Mouse (Mus musculus) hindbrain, embryonic 16.5 days (tissue): ENCODE data around the gene Lta. TPM values are rescaled to one million over a fixed set of nuclear protein-coding genes. Genes with fewer than 3 reads are reported as not detected.

Experiments
- microRNA-seq: library from miRNA; unstranded; fragments of <30 nt; microRNA quantifications from one replicate; pipeline ENCODE4, GENCODE M21; 2017
- polyA plus RNA-seq: library from polyadenylated mRNA; unstranded; fragments of >200 nt; fragmentation: Nextera tagmentation; extraction: Ambion mirVana; gene quantifications from 2 replicates; pipeline ENCODE4 v1.2.1, GENCODE M21; 2015

Lta gene
- polyA plus RNA-seq, 1 experiment from 2014 or later, result 0.80 TPM

Small RNAs within 50 kb of the gene (microRNA-seq; reads per million reads assigned to microRNA genes)
- not detected for gene Mir6973a
- not detected for gene Mir6974
- 0.83 reads per million for gene Mir6975
- not detected for gene Mir8094

Other genes with a start within 250 kb of the Lta start
- gene Hspa1b, start 246.1 kb downstream of the Lta start, polyA plus RNA-seq, result 0.45 and 0.74 TPM in 2 replicates
- not detected in 2 replicates for gene Gm20481, start 235.4 kb downstream of the Lta start, polyA plus RNA-seq
- 15.3 and 18.1 TPM in 2 replicates for gene Hspa1a, start 233.2 kb downstream of the Lta start, polyA plus RNA-seq
- 1.4 and 1.6 TPM in 2 replicates for gene Hspa1l, start 232.6 kb downstream of the Lta start, polyA plus RNA-seq
- gene Lsm2, start 223.5 kb downstream of the Lta start, polyA plus RNA-seq, result 106 and 113 TPM in 2 replicates
- gene Vars, start 204.4 kb downstream of the Lta start, polyA plus RNA-seq, result 50.7 and 61.7 TPM in 2 replicates
- gene Vwa7, start 188.8 kb downstream of the Lta start, polyA plus RNA-seq, result 0.08 and 0.19 TPM in 2 replicates
- 1.7 TPM in 2 replicates for gene Sapcd1, start 177.3 kb downstream of the Lta start, polyA plus RNA-seq
- gene Msh5, start 158.6 kb downstream of the Lta start, polyA plus RNA-seq, result 1.8 and 2.5 TPM in 2 replicates
- gene Clic1, start 155.4 kb downstream of the Lta start, polyA plus RNA-seq, result 85.2 and 88.5 TPM in 2 replicates
- gene Ddah2, start 146.3 kb downstream of the Lta start, polyA plus RNA-seq, result 338 and 363 TPM in 2 replicates
- not detected in 2 replicates for gene Ly6g6c, start 140.0 kb downstream of the Lta start, polyA plus RNA-seq
- 0.13 and 0.21 TPM in 2 replicates for gene Mpig6b, start 139.2 kb downstream of the Lta start, polyA plus RNA-seq
- 0.16 and 0.34 TPM in 2 replicates for gene Ly6g6e, start 128.4 kb downstream of the Lta start, polyA plus RNA-seq
- gene Ly6g6d, start 127.3 kb downstream of the Lta start, polyA plus RNA-seq, result 0.68 and 1.0 TPM in 2 replicates
- 0.22 TPM in 1 of 2 replicates, not detected in the other for gene Ly6g6f, start 119.7 kb downstream of the Lta start, polyA plus RNA-seq
- gene Abhd16a, start 116.1 kb downstream of the Lta start, polyA plus RNA-seq, result 113 and 115 TPM in 2 replicates
- not detected in 2 replicates for gene Ly6g5c, start 97.1 kb downstream of the Lta start, polyA plus RNA-seq
- gene Ly6g5b, start 89.9 kb downstream of the Lta start, polyA plus RNA-seq, result 0.93 and 1.5 TPM in 2 replicates
- gene Gpank1, start 83.9 kb downstream of the Lta start, polyA plus RNA-seq, result 20.7 and 23.7 TPM in 2 replicates
- gene Csnk2b, start 83.3 kb downstream of the Lta start, polyA plus RNA-seq, result 319 and 346 TPM in 2 replicates
- gene D17H6S53E, start 79.0 kb downstream of the Lta start, polyA plus RNA-seq, result 8.9 TPM in 2 replicates
- not detected in 2 replicates for gene Apom, start 73.3 kb downstream of the Lta start, polyA plus RNA-seq
- gene Bag6, start 70.2 kb downstream of the Lta start, polyA plus RNA-seq, result 50.9 and 65.2 TPM in 2 replicates
- 138 and 153 TPM in 2 replicates for gene Prrc2a, start 40.5 kb downstream of the Lta start, polyA plus RNA-seq
- gene Aif1, start 29.3 kb downstream of the Lta start, polyA plus RNA-seq, result 5.6 and 10.1 TPM in 2 replicates
- 4.8 and 7.3 TPM in 2 replicates for gene Lst1, start 16.9 kb downstream of the Lta start, polyA plus RNA-seq
- gene Ltb, start 10.9 kb downstream of the Lta start, polyA plus RNA-seq, result 1.1 and 1.2 TPM in 2 replicates
- not detected in 2 replicates for gene Tnf, start 3.3 kb downstream of the Lta start, polyA plus RNA-seq
- 0.34 and 0.45 TPM in 2 replicates for gene Gm16181, start 15.5 kb upstream of the Lta start, polyA plus RNA-seq
- 140 and 151 TPM in 2 replicates for gene Atp6v1g2, start 28.3 kb upstream of the Lta start, polyA plus RNA-seq
- gene Nfkbil1, start 30.4 kb upstream of the Lta start, polyA plus RNA-seq, result 9.8 and 10.1 TPM in 2 replicates
- 331 and 355 TPM in 2 replicates for gene Ddx39b, start 36.4 kb upstream of the Lta start, polyA plus RNA-seq
- gene H2-D1, start 57.4 kb upstream of the Lta start, polyA plus RNA-seq, result 125 and 134 TPM in 2 replicates
- gene H2-Q1, start 115.1 kb upstream of the Lta start, polyA plus RNA-seq, result 0.64 and 0.67 TPM in 2 replicates
- 3.7 and 6.3 TPM in 2 replicates for gene H2-Q2, start 136.9 kb upstream of the Lta start, polyA plus RNA-seq
- gene H2-Q4, start 174.3 kb upstream of the Lta start, polyA plus RNA-seq, result 0.89 TPM in 2 replicates
- gene H2-Q6, start 219.5 kb upstream of the Lta start, polyA plus RNA-seq, result 1.1 and 1.2 TPM in 2 replicates
- gene H2-Q7, start 233.8 kb upstream of the Lta start, polyA plus RNA-seq, result 4.3 and 4.8 TPM in 2 replicates